Mouse (Mus musculus): ENCODE data around the gene Hoxd13. TPM values are rescaled to one million over a fixed set of nuclear protein-coding genes. Genes with fewer than 3 reads are reported as not detected.
A peak's percentile ranks its signal among the peaks of the same experiment; 100 is the strongest.

The Hoxd13 gene
- not detected in 2 replicates for total RNA-seq (2021)
- long read RNA-seq, experiment 1: 0 reads
- long read RNA-seq, experiment 2: 0 reads

DNA sequence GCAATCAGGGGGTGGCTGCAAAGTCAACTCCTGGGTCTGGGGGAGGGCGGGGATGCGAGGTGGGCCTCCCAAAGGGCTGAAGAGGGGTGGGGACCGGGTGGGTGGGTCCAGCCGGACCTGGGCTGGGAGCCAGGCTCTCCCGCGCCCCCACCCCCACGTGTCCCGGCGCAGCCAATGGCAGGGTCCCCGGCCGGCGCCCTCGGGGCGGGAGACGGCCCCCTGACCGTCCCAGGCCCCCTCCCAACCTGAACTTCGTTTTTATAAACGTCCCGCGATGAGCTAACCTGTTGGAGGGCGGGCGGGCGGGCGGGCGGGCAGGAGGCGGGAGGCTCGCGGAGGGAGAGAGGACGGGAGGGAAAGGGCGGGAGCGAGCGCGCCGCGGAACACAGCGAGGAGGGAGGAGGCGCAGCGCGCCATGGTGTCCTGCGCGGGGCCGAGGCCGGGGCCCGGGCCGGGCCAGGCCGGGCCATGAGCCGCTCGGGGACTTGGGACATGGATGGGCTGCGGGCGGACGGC is at the start of gene Hoxd13:
Gene Hoxd13, plus strand, starts transcription at position 469 of the 516 bp plus-strand sequence.
- DNase-seq: no peak

DNA sequence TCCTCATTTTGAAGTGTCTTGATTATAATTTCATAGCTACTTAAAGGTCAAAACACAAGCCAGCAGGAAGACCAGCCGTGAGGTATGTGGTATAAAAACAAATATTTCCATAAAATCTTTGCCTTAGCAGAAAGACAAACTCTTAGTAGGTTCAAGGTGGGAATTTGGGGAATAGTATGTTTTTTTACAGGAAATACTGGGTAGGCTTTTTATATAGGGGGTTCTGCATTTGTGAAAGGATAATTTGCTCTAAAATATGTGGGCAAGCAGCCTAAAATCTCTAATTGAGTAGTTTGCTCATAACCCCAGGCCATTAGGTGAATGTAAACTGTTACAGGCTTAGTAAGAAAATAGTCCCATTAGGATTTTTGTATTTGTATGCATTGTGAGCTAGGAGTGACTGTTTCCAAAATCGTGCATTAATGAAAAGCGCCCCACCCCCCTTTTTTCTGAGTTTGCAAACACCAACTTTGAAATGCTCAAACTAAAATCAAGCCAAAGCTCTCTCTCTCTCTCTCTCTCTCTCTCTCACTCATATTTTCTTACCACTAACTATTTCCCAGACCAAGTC is 48.3 kb upstream of the Hoxd13 start:
- DNase-seq: no peak

DNA sequence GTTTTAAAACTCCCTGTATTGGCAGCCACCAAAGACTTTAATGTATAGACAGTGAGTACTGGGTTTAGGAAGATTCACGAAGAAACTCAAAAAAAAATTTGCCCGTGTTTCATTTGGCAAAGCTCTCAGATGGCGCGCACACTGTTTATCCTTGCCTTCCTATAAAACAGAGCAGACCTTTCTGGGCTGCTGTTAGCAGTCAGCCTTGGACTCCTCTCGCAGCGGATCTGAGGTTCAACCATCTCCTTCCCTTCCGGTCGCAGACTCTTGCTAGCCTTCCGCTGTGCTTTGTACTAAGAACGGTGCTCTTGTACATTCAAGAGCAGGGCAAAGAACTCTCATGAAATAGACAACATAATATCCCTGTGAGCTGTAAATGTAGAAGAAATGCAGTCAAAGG is 47.7 kb upstream of the Hoxd13 start:
- no peak for DNase-seq

DNA sequence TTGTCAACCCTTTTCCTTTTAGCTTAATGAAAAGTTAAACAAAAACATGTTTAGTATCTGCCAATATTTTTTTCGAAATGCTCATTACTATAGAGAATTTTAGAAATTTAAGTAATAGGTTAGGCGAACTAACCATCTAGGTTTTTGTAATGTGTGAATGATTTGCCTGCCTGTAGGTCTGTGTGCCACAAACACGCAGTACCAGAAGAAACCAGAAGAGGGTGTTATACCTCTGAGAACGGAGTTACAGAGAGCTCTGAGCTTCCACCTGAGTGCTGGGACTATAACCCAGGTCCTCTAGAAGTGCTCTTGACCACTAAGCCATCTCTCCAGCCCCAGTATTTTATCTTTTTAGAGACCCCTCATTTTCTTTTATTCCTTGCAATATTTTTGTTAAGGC is 32.7 kb upstream of the Hoxd13 start:
- DNase-seq: no peak

DNA sequence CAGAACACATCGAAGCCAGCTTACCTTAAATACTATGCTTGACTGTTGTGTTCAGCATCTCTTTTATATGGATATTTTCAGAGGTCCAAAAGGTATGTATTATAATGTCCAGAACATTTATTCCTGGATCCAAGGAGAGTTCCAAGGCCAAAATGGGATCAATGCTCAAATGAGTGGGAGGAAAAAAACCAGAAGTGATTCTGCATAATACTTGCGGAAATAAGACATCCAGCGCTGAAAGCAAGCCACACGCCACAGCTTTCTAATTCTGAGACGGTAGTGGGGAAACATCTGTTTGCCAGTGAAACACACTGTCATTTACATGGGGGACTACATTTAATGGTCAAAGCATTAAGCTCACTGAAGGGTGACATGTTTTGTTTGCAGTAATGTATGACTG is 25.7 kb upstream of the Hoxd13 start:
- DNase-seq: no peak

DNA sequence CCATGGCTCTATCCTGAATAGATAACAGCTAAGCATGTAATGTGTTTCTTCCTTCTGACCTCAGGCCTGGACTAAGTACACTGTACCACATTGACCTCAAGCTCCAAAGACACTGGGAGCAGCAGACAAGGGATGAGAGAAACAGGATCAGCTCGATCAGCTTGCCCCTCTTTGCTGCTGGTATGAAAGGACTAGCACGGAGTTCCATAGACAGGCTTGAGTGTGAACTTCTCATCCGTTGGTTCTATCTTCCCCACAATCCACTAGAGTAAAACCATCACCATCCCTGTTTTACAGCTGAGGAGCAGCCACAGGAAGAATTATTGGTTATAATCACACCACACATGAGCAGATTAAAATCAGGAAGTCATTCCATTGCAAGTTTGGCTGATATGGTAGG is 22.5 kb upstream of the Hoxd13 start:
- DNase-seq: no peak

DNA sequence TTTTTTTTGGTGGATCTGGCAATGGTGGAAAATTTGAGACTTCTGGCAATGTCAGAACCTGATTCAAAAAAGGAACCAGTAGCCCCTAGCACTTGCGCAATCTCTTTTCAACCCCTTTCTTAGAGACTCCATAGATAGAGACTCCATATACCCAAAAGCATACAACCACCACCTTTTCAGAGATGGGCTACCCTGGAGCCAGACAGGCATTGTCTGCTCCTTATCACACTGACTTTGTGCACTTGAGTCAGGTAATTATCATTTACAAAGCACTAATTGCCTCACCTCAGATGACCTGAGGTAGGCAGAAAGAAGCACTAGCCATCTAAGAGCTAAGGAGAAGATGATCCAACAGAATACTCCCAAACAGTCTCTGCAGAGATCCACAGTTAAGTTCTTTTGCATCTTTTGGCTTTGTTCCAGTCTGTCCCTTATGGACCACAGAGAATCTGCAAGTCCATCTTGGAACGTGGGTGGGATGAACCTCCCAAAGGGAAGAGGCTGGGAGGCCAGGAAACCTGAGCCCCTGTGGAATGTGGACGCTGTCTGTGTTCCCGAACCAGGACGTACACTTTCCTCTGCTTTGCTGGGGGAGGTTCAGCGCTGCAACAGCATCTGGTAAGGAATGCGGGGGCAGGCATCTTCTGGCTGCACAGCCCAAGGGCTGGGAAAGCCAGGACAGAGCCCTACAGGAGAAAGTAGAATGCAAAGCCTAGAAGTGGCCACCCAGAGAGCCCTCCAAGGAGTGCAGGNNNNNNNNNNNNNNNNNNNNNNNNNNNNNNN is 20.8 kb upstream of the Hoxd13 start:
- DNase-seq: no peak

DNA sequence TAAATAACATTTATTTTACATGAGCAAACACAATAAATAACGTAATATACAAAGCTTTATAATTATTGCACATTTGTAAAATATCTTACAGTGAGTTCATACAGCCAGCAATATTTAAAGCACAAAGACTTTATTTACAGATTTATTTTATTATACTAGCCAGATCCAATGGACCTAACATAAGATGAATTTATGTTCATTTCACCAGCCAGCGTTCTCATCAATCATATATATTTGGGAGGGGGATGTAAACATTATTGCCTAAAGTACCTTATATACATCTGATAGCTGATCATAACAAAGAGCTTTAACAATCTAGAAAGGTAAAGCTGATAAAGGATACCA is 15.1 kb upstream of the Hoxd13 start:
- DNase-seq: no peak

DNA sequence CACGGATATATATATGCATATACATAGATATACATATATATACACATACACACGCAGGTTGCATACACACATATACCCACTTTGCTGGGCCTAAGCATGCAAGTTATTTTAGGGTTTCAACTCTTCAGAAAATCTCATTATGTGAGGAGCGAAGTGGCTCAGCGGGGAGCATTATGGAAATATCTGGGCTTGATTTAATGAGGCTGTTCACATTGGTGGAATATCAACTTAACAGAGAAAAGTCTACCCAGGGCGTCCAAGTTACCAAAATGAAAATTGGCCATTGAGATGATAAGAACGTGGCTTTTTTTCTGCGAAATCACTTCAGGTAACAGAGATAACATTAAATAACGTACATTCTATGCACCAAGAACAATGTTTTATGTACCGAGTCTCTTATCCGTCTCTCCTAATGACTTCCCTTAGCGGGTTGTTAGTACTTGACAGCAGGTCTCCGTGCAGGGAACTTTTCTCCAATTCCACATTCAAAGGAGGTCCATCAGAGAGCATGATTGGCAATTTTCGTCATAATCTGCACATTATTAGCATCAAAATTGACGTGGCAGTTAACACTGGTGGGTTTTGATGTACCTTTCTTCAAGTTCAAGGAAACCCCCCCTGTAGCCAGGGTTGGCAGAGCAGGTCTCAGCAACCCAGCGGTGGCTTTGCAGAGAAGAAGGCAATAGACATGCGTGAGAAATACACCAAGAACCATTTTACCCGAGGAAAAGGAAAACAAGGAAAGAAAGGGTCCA is 14.2 kb upstream of the Hoxd13 start:
- no peak for DNase-seq

DNA sequence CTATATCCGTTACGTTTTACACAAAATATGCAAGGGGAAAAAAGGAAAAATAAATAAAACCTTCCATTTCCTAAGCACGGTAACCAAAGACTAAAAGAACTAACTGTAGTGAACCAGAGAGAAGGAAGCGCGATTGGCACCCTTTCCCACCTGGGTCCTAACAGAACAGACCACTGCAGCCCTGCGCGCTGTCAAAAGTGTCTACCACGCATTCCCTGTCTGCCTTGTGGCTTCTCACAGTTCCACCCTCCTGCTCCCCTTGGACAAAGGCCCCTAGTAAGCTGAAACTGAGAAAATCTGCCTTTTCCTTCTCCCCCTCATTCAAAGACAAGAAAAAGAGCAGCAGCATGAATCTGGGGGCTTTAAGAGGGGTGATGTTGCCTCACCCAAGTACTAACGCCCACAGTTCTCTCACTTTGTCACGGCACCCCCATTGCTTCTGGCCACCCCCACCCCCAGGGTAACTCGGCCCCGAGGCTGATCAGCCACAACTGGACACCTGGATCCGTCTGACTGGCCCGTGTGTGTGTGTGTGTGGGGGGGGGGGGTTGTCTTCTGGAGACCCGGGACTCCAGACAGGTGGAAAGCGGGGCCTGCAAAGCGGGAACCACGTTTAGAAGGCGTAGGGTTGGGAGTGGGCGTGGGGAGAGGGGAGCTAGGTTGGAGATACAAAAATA is 13.2 kb upstream of the Hoxd13 start:
- DNase-seq: no peak

DNA sequence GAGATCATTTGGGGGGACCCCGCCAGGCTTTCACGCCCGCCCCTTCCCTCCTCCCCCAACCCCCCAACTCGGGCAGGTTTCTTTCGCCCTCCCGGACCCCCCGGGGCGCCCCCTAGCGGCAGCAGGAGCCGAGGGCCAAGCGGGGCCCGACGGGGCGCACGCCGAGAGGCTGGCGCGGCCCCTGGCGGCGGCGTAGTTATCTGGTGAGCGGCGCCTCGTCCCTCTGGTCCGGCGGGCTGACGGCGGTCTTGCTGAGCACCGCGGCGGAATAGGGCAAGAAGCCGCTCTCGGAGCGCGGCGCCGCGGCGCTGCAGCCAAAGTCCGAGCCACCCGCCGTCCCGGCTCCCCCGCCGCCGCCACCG is 12.7 kb upstream of the Hoxd13 start:
- peak; percentile 67 for DNase-seq

DNA sequence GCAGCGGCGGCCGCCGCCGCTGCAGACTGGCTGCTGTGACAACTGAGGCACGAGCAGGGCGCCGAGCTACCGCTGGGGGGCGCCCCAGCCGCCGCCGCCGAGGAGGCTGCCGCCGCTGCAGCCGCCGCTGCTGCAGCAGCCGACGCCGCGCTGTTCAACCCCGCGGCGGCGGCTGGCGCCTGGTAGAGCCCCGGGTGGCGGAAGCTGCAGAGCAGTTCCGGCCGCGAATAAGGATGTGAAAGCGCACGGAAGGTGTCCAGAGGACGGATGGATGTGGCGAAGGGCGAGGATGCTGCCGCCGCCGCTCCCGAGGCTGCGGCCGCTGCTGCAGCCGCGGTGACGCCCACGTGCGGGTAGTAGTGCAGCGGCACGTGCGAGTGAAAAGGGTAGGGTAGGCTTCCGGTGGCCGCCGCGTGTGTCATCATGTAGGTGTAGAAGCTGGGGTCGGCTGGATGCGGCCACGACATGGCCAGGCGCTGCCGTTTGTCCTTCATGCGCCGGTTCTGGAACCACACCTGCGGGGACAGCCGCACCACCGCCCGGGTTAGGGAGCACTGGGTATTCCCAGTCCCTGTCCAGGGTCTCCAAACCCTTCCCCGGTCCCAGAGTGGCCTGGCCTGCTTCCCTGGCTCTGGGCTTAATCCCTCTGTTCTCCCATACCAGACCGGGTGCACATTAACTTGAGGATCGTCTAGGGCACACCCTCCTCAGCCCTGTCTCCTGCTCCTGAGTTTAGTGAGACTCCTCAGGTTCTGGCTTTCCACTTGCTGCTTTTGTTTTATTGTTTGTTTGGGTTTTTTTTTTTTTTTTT is 12.1 kb upstream of the Hoxd13 start:
- peak; percentile 25 for DNase-seq

DNA sequence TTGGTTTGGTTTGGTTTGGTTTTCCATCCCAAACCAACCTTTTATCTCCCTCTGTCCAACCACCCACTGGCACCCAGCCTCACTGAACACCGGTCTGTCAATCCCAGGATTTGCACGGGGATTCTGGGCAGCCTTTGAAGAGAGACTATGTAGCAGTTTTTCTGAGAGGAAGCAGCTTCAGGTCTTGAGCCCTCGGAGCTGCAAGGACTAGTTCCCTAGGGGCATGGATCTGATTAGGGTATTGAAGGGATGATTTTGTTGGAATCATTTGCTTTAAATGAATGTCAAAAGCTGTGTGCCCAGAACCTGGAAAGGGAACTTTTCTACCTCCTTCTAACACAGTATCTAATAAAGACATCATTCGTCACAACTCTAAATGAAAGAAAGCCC is 11.5 kb upstream of the Hoxd13 start:
- DNase-seq: no peak

DNA sequence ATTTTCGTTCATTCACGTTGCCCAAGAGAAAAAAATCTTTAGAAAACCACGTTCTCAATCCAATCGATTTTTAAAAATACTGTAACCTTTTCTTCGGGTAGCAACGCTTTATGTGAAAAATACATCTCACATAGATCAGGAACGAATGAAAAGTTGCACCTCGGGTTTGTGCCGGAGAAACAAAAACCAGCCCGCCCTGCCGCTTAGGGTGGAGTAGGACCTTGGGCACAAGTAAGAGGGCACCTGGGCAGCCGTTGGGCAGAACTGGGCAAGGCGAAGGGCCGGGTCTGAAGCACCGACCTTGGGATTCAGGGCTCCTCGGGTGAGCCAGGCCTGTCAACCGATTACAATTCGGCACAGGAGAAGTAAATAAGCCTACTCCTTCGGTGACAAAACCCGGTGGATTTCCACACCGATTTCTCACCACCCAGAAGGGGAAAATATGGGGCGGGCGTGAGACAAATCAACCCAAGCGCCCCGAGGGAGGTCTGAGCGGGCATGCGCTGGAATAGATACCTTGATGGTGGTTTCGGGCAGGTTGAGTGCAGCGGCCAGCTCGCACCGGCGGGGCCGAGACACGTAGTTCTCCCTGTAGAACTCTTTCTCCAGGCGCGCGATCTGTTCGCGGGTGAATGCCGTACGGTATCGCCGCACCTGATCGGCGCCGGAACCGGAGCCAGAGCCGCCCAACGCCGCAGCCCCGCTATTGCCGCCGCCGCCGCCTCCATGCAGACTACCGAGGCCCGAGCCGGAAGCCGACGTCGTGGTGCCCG is 10.7 kb upstream of the Hoxd13 start:
- DNase-seq: no peak

DNA sequence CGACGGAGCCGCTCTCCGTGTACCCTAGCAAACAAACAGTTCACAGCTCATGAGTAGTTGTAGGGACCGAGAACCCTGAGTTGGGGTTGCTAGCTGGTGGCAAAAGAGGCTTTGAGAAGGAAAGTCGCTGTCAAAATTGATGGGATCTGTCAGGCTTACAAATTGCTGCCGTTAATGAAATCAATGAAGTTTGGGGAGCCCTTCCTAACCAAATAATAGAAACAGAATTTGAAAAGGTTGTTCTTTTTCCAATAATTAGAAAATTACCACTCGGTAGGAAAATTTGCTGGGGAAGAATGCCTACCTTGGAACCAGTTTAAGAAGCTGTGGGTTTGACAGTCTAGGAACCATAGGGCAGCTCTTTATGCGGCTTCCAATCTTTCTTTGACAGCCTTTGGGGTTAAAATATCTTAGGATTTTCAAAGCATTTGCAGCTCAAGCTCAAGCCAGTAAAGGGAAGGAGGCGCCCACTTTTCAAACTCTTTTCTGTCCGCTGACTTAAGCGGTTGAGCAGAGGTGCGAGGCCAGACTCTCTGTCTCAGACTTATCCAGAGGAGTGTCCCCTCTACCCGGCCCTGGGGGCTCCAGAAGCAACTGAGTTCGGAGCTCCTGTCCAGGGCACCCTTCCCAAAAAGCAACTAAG is 10.0 kb upstream of the Hoxd13 start:
- DNase-seq: no peak

DNA sequence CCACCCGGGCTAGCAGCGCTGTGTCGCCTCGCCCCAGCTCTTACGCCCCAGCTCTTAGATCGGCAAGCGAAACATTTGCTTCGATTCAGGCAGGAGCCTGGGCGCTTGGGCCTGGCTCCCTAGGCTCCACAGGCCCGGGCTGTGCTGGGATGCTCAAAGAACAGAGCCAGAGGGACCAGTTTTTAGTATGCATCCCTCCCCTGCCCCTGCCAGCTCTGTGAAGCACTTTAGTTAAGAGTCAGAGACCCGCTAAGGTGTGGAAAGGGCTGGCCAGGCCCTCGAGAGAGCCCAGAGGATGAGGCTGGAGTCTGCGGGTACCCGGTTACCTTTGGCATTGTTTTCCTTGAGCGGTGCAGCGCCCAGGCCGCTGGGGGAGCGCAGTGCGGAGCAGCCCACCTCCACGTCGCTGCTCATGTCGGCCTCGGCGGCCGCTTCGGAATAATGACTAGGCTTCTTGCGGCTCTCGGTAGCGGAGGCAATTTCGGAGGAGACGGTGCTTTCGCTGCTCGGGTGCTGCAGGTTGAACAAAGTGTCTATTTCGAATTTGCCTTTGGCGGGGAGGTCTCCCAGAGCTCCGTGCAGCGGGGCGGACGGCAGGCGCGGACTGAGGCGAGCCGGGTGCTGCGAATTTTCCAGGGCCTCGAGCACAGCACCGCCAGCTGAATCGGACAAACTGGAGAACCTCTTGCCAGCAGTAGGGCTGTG is 9.3 kb upstream of the Hoxd13 start:
- no peak for DNase-seq

DNA sequence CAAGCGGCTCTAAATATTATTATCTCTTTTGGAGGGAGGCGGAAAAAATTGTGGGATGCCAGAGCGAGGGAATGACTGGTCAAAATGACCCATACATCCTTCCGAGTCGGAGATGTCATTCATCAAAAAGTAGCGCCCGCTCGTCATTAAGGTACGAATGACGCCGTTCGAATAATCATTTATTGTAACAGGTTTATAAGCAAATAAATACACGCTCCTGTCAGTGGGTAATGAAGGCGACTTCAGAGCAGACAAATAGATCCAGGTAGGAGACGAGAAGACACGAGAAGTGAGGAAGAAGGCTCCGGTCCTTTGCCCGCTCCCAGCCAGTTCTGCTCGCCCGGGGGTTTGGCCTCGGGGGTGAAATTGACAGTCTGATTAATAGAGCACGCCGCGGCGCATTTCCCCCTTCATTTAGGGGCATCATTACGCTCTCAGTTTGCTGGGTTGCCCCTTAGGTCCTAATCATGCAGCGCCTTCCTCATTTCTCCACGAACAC is 8.6 kb upstream of the Hoxd13 start, which contains the start of gene Evx2:
Gene Evx2, minus strand, starts transcription at position 51 of the 499 bp plus-strand sequence.
- DNase-seq: no peak

DNA sequence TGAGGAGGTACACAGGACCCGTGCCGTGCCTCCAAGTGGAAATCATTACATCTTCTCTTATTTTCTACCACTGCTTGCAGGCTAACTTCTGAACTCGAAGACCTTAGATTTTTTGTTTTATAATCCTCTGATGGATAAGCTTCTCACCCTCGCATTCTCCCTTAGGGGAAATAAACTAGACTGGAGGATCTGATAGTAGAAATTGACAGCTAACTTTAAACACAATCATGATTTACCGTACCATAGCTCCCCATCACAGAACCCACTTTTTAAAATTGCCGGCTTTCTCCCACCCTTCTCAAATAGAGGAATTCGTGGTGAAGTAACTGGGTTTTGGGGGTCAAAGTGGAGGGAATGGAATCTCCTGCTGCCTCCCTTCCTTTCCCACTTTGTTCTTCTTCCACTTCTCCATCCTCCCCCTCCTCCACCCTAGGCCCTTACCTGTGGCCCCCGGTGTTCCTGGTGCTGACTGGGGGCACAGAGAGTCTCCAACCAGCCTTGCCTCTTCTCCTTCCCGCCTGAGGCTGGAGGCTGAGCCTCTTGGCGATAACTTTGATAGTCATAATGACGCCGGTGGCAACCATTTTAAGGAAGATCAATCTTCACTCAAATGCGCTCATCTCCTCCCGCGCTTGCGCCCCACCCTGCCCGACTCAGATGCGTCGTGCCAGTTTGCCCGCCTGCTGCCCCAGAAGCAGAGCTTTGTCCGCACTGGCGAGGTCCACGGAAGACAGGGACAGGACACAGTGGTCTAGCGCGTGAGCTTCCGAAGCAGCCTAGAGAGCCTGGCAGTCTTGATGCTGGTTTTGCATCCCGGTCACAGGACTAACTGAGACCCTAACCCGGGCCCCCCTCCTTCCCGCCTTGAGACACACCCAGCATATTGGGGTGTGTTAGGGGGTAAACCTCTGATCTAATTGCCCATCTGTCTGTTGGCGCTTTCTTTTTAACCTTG is 7.4 kb upstream of the Hoxd13 start:
- DNase-seq: no peak

Data from adrenal gland, postnatal 14 days (tissue).